Mouse (Mus musculus) large intestine, adult 2 months (tissue): ENCODE results near the gene Wdr66. TPM values are rescaled to one million over a fixed set of nuclear protein-coding genes. Genes with fewer than 3 reads are reported as not detected.
A peak's percentile ranks its signal among the peaks of the same experiment; 100 is the strongest.

Experiments
- DNase-seq: peaks from one replicate; pipeline ENCODE4 v3.0.0-alpha.2; 2012; ENCODE audit warnings: low read depth, low spot score
- WGBS: fragments of 180-500 bp; shearing (Covaris S2); methylation state at CpG from one replicate; pipeline ENCODE4 v1.1.7; 2018; 5-methylcytosine and 5-hydroxymethylcytosine counted together
- polyA plus RNA-seq: library from polyadenylated mRNA; depleted of rRNA; stranded (reverse); fragments of >200 nt; gene quantifications from 2 replicates; pipeline ENCODE4 v1.2.3, GENCODE M21; 2012

Gene Wdr66
- polyA plus RNA-seq, 1 experiment, result 0.32 TPM

- no peak for DNase-seq
- WGBS, result 76% methylated on average over 18 of the region's 18 CpGs
These were observed 55.9 kb downstream of the Wdr66 start for GRCm38 (mm10) chr5:123307630-123308282.

DNA sequence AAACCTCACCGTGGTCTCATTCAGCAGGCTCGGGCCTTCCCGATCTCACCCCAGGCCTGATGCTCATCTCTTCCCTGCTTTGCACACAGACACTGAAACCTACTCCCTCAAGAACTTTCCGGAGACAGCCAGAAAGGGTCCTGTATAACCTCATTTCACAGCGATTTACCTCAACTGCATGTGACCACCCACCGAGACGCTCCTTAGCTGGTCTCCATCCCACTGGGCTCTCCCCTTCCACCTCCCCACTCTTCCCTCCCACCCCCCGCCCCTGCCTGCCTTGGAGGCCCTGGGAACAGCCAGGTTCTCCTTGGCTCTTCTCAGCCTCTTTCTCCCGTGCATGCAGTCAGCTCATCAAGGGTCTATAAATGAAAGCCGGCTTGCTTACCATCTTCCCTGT is 57.9 kb downstream of the Wdr66 start:
- DNase-seq, result no peak
- 40% methylated on average over 10 of the region's 10 CpGs for WGBS

DNA sequence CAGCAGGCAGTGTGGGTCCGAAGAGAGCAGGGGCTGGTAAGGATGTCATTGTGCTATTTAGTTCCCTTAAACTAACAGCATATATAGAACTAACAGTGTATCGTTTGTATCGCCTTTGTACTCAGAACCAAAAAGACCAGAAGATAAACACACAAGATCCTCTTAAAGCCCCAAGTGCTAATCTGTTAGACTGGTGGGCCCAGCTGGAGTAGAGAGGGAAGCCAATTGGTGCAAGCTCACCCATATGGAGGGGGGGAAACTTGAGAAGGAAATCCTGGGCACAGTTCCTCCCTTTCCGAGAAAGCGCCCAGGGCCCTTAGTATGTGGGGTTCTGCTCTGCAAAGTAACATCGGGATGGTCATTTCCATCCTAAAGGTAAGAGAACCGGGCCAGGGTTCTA is 58.3 kb downstream of the Wdr66 start:
- DNase-seq, result no peak
- WGBS, result 59% methylated on average over 7 of the region's 7 CpGs

- 28% methylated on average over 12 of the region's 12 CpGs for WGBS
- no peak for DNase-seq
These were observed 61.2 kb downstream of the Wdr66 start for GRCm38 (mm10) chr5:123313058-123313630.

DNA sequence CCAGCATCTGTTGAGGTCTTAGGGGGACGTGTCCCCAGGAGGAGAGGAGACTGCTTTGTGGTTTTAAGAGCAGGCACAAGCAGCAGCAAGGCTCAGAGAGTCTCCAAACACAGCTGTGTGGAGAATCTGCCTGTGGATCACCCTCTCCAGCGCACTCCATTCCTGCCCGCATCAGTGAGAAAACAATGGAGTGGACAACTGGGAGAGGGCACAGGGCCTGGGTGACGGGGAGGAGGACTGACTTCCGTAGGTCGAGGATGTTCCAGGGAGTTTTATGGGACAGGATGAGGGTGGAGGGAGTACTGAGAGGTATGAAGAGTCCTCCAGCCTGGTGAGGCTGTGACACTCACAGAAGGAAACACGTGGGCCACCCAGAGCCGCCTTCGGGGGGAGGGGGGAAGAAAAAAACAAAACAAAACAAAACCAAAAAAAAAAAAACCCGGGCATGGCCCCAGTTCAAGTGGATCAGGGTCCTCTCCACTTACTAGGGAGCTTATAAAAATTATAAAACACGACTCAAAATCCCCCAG is 62.0 kb downstream of the Wdr66 start:
- WGBS, result 48% methylated on average over 11 of the region's 11 CpGs
- no peak for DNase-seq

- WGBS, result 72% methylated on average over 10 of the region's 10 CpGs
- DNase-seq, result no peak
These were observed 63.4 kb downstream of the Wdr66 start for GRCm38 (mm10) chr5:123315219-123315866.

DNA sequence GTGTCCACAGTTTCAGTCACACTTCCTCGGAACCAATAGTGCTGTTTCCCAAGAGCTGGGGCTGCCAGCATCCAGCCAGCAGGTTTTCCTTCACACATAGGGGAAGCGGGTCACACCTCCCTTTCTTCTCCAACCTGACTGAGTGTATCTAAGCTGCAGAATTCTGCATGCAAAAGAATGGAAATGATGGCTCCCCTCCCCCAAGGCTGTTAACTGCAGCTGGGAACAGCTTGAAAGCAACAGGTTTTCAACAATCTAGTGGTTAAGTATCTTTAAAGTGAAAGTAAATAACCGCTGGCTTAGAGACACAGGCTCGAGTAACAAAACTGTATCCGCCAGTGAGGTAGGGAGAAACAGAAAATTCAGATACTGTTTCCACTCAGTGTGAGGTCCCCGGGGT is 66.1 kb downstream of the Wdr66 start:
- DNase-seq, result no peak
- WGBS, result 6% methylated on average over 6 of the region's 6 CpGs

- over 99% methylated on average over 3 of the region's 3 CpGs for WGBS
These were observed 68.2 kb downstream of the Wdr66 start for GRCm38 (mm10) chr5:123320136-123320535.

DNA sequence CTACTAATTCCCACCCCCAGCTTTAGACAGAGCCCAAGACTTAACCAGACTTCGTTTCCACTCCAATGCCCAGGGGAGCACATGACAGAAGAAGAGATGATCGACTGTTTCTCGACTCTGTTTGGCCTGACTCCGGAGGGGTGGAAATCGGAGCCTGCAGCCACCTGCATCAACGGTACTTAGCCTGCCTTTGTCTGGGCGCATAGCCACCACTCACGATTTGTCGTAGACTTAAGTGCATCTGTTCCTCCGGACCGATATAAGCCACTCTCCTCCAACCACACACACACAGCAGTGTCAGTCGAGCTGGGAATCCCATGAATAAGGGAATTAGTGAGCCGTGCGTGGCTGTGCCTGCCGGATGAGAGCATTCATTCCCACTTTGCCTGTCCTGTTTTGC is 72.3 kb downstream of the Wdr66 start:
- WGBS, result 58% methylated on average over 15 of the region's 15 CpGs
- no peak for DNase-seq

More at GRCm38 (mm10) chr5:123320136-123320535, 68.2 kb downstream of the Wdr66 start:
- DNase-seq, result no peak

- no peak for DNase-seq
- 66% methylated on average over 15 of the region's 15 CpGs for WGBS
These were observed 74.3 kb downstream of the Wdr66 start for GRCm38 (mm10) chr5:123326006-123326750.

GRCm38 (mm10) chr5:123326751-123327148 is 74.8 kb downstream of the Wdr66 start:
- 74% methylated on average over 9 of the region's 9 CpGs for WGBS
- DNase-seq, result no peak

GRCm38 (mm10) chr5:123327686-123328085 is 75.8 kb downstream of the Wdr66 start:
- DNase-seq, result no peak
- 73% methylated on average over 8 of the region's 8 CpGs for WGBS

DNA sequence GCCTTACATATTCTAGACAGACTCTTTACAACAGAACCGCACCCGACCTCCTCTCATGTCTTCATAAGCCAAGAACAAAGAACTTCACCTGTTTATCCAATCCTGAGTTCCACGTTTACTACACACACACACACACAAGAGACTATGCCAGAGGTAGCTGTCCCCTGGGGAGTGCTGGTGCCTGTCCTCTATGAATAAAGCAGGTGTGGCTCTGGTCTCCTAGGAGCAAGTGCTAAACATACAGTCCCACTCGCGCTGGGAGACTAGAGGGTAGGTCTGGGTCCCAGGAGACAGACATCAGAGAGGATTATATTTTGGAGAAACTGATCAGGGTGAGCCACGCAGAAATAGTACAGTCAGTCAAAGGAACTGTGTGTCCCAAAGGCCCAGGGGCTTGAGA is 81.7 kb downstream of the Wdr66 start:
- 71% methylated on average over 6 of the region's 6 CpGs for WGBS
- no peak for DNase-seq

DNA sequence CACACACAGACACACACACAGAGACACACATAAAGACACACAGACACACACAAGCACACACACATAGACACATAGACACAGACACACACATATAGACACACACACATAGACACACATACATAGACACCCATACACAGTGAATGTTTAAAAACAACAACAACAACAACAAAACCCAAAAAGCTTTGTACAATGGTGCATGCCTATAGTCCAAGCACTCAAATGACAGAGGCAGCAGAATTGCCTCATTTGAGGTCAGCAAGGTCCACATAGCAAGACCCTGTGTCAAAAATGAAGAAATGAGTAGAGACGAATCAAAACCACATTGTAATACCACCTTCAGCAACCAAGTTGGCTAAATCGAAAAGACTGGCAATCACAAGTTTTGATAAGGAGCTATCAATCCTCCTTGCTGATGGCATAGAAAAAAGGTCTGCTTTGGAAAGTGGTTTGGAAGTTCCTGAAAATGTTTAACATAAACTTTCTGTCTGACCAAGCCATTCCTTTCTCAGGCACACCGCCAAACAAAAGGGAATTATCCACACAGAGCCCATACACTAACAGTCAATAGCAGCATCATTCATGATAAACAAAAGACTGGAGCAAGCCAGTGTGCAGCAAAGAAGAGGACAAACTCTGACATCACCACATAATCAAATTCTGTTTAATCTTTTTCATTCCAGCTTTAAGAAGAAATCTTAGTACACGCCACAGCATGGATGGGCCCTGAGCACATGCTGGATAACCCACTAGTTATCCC is 84.5 kb downstream of the Wdr66 start:
- 73% methylated on average over 4 of the region's 4 CpGs for WGBS

DNA sequence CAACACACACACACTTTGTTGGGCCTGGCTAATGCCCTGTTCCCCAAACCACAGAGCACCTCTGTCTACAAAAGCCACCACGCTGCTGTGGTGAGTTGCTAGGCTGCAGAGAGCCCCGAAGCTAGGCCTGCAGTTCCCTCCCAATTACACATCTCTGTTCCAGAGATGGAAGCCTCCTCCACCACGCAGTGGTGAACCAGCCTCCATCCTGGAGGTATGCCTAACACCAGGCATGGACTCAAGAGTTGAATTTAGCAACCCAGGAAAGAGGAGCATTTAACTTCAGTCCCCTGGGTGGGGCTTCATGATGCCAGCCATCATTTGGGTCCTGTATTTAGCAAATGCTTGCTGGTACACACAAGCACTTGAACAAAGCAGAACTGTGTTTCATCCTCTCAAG is 86.6 kb downstream of the Wdr66 start:
- WGBS, result 71% methylated on average over 3 of the region's 3 CpGs

More for the DNA sequence above, 84.5 kb downstream of the Wdr66 start:
- DNase-seq, result no peak

GRCm38 (mm10) chr5:123343707-123344627 is 92.1 kb downstream of the Wdr66 start, which contains the start of gene Bcl7a:
Gene Bcl7a (plus strand): TSS chr5:123343834.
- DNase-seq, result peak; percentile 68
- under 1% methylated on average over 66 of the region's 69 CpGs for WGBS

More for the DNA sequence above, 86.6 kb downstream of the Wdr66 start:
- no peak for DNase-seq

DNA sequence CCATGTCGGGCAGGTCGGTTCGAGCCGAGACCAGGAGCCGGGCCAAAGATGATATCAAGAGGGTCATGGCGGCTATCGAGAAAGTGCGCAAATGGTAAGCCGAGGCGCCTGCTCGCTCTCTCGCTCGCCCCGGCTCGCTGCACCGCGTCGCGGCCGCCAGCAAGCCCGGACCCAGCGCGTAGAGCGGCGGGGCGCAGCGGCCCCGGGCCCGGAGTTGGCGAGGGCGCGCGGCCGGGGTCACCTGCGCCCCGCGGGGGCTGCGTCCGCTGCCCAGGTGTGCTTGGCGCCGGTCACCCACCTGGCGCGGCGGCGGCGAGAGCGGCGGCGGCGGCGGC is 92.7 kb downstream of the Wdr66 start:
- WGBS, result under 1% methylated on average over 51 of the region's 51 CpGs
- no peak for DNase-seq
